Mouse (Mus musculus) limb, embryonic 14.5 days (tissue): ENCODE results near the gene Sema4g. TPM values are rescaled to one million over a fixed set of nuclear protein-coding genes. Genes with fewer than 3 reads are reported as not detected.
"Not testable (repeated sequence)": the region's sequence is repeated elsewhere in the genome, so short reads cannot be mapped to it uniquely, and the experiment has no call there.

Experiments
- ATAC-seq: fragments of 200-750 bp; cut with Nextera tagmentation; 2 replicates; pipeline ENCODE4 v1.8.0; 2017; ENCODE audit warnings: low read depth, moderate number of reproducible peaks, moderate TSS enrichment; ENCODE audit not compliant: low FRiP score
- DNase-seq: peaks from one replicate; pipeline ENCODE4 v3.0.0-alpha.2; 2015; ENCODE audit warnings: low spot score
- H3K27ac ChIP-seq: fragments of 300-500 bp; sonication (generic); replicated peaks from 2 replicates; pipeline ENCODE4 v1.5.1; 2014; ENCODE audit warnings: low read depth, mild to moderate bottlenecking, low read length, moderate library complexity, mixed read lengths
- H3K27me3 ChIP-seq: fragments of 300-500 bp; sonication (generic); 2 replicates; pipeline ENCODE4 v1.6.1; 2014; ENCODE audit warnings: low read length, mixed read lengths; ENCODE audit not compliant: control insufficient read depth, insufficient read depth
- H3K36me3 ChIP-seq: fragments of 300-500 bp; sonication (generic); 2 replicates; pipeline ENCODE4 v1.6.1; 2014; ENCODE audit warnings: mild to moderate bottlenecking, low read length, moderate library complexity, mixed read lengths; ENCODE audit not compliant: control insufficient read depth, insufficient read depth
- H3K4me1 ChIP-seq: fragments of 300-500 bp; sonication (generic); 2 replicates; pipeline ENCODE4 v1.6.1; 2014; ENCODE audit warnings: antibody characterized with exemption, low read length, mixed read lengths; ENCODE audit not compliant: control insufficient read depth, insufficient read depth
- H3K4me2 ChIP-seq: fragments of 300-500 bp; sonication (generic); replicated peaks from 2 replicates; pipeline ENCODE4 v1.6.1; 2014; ENCODE audit warnings: low read depth, mild to moderate bottlenecking, low read length, moderate library complexity; ENCODE audit not compliant: severe bottlenecking
- H3K4me3 ChIP-seq: fragments of 300-500 bp; sonication (generic); replicated peaks from 2 replicates; pipeline ENCODE4 v1.5.1; 2014; ENCODE audit warnings: low read length
- H3K9ac ChIP-seq: fragments of 300-500 bp; sonication (generic); 2 replicates; pipeline ENCODE4 v1.6.1; 2014; ENCODE audit warnings: mild to moderate bottlenecking, low read depth, low read length, moderate library complexity; ENCODE audit not compliant: severe bottlenecking
- H3K9me3 ChIP-seq: fragments of 300-500 bp; sonication (generic); 2 replicates; pipeline ENCODE4 v1.6.1; 2016; ENCODE audit warnings: low read length; ENCODE audit not compliant: control insufficient read depth
- POLR2A ChIP-seq: fragments of 200-500 bp; IDR thresholded peaks from 2 replicates; pipeline ENCODE4 v1.8.0; 2012; ENCODE audit warnings: inconsistent platforms, mild to moderate bottlenecking, moderate library complexity, borderline replicate concordance; ENCODE audit not compliant: insufficient read depth, insufficient read length; ENCODE audit errors: extremely low read depth
- WGBS: fragments of 180-500 bp; shearing (Covaris S2); extraction: QIAGEN DNeasy Blood & Tissue Kit; methylation state at CpG from one replicate; pipeline ENCODE4 v1.1.7; 2014; 5-methylcytosine and 5-hydroxymethylcytosine counted together
- polyA plus RNA-seq, 2 experiments: library from polyadenylated mRNA; depleted of rRNA in 1 of 2; stranded (reverse) in 1 of 2; unstranded in 1 of 2; fragments of >200 nt; fragmentation: Nextera tagmentation in 1 of 2; extraction: Ambion mirVana in 1 of 2; gene quantifications; 2 replicates each; pipeline versions ENCODE4 v1.2.1 to v1.2.3; 2012 to 2014

Gene Sema4g
- polyA plus RNA-seq, 2 experiments = 5.4 to 61.3 TPM

- WGBS = 40% methylated on average over 8 of the region's 8 CpGs
- no peaks in the 10 kb centered on the region for H3K27me3 ChIP-seq
- 0 out of 2 replicates have a peak, but pooled peaks cover 4% of the 10 kb centered on the region for H3K4me1 ChIP-seq
- peaks cover 40% of the 10 kb centered on the region for H3K36me3 ChIP-seq
- H3K4me2 ChIP-seq = no peak overlapping the region
- TF ChIP-seq POLR2A = no peak
- H3K9me3 ChIP-seq = no peaks in the 10 kb centered on the region
- no peak overlapping the region for H3K9ac ChIP-seq
- H3K4me3 ChIP-seq = no peak overlapping the region
- no peak overlapping the region for H3K27ac ChIP-seq
- ATAC-seq (0 out of 2 replicates have a peak, but pooled peaks have one; percentile 1), DNase-seq (no peak)
Measured at GRCm38 (mm10) chr19:45030111-45030510, 41.2 kb downstream of the Sema4g start.

- DNase-seq = peak; percentile 85
- peaks cover 31% of the 10 kb centered on the region for H3K36me3 ChIP-seq
- H3K9ac ChIP-seq = no peak overlapping the region
- 0 out of 2 replicates have a peak overlapping the region, but pooled peaks have one; percentile 6 for H3K4me3 ChIP-seq
- 42% methylated on average over 20 of the region's 20 CpGs for WGBS
- H3K4me2 ChIP-seq = peak overlapping the region; percentile 38
- no peaks in the 10 kb centered on the region for H3K9me3 ChIP-seq
- H3K27ac ChIP-seq = no peak overlapping the region
- TF ChIP-seq POLR2A = no peak
- no peaks in the 10 kb centered on the region for H3K27me3 ChIP-seq
- ATAC-seq = no peak; the same call in 1 of the 2 replicates
- H3K4me1 ChIP-seq = 0 out of 2 replicates have a peak, but pooled peaks cover 4% of the 10 kb centered on the region
Measured at GRCm38 (mm10) chr19:45030746-45031693, 42.1 kb downstream of the Sema4g start.

- Histone ChIP-seq H3K9me3 (no peaks in the 10 kb centered on the region), H3K4me2 (no peak overlapping the region), H3K27me3 (no peaks in the 10 kb centered on the region), H3K4me1 (0 out of 2 replicates have a peak, but pooled peaks cover 4% of the 10 kb centered on the region), H3K9ac (no peak overlapping the region), H3K27ac (no peak overlapping the region), H3K4me3 (no peak overlapping the region), H3K36me3 (peaks cover 24% of the 10 kb centered on the region)
- TF ChIP-seq POLR2A = no peak
- DNase-seq (peak; percentile 91), ATAC-seq (peak; percentile 21; the same call in 1 of the 2 replicates)
- 17% methylated on average over 4 of the region's 4 CpGs for WGBS
Measured at GRCm38 (mm10) chr19:45031780-45032179, 42.9 kb downstream of the Sema4g start.

- H3K4me1 ChIP-seq = 0 out of 2 replicates have a peak, but pooled peaks cover 4% of the 10 kb centered on the region
- peaks cover 14% of the 10 kb centered on the region for H3K36me3 ChIP-seq
- no peaks in the 10 kb centered on the region for H3K9me3 ChIP-seq
- WGBS = 51% methylated on average over 17 of the region's 17 CpGs
- no peak overlapping the region for H3K9ac ChIP-seq
- TF ChIP-seq POLR2A = no peak
- no peak overlapping the region for H3K27ac ChIP-seq
- H3K4me3 ChIP-seq = no peak overlapping the region
- no peak overlapping the region for H3K4me2 ChIP-seq
- DNase-seq = no peak
- H3K27me3 ChIP-seq = no peaks in the 10 kb centered on the region
- no peak for ATAC-seq
Measured at GRCm38 (mm10) chr19:45032570-45033332, 43.9 kb downstream of the Sema4g start.

GRCm38 (mm10) chr19:45036867-45037266 lies 48.0 kb downstream of the Sema4g start:
- H3K27me3 ChIP-seq = peaks cover 4% of the 10 kb centered on the region; the same call in 1 of the 2 replicates
- no peaks in the 10 kb centered on the region for H3K36me3 ChIP-seq
- H3K4me3 ChIP-seq = no peak overlapping the region
- H3K4me1 ChIP-seq = no peaks in the 10 kb centered on the region
- H3K4me2 ChIP-seq = no peak overlapping the region
- H3K27ac ChIP-seq = no peak overlapping the region
- H3K9ac ChIP-seq = no peak overlapping the region
- no peak for DNase-seq
- 37% methylated on average over 15 of the region's 16 CpGs for WGBS
- TF ChIP-seq POLR2A = no peak
- H3K9me3 ChIP-seq = no peaks in the 10 kb centered on the region
- ATAC-seq = no peak

GRCm38 (mm10) chr19:45038198-45038597 lies 49.3 kb downstream of the Sema4g start:
- not testable (repeated sequence) for H3K9me3 ChIP-seq, H3K4me1 ChIP-seq, H3K27ac ChIP-seq, H3K27me3 ChIP-seq, ATAC-seq, H3K36me3 ChIP-seq, H3K4me2 ChIP-seq, DNase-seq, H3K4me3 ChIP-seq, H3K9ac ChIP-seq
- 92% methylated on average over 7 of the region's 7 CpGs for WGBS
